Mouse (Mus musculus): ENCODE measurements at regions not wholly inside any gene's neighbourhood (a gene's known extent, or its start where the extent isn't known, plus 50 kb on each side); places are given as distances from the start of the nearest gene placed in this dataset.

GRCm38 (mm10) chr15:62712060-62712542 lies 1132.9 kb downstream of the Gsdmc2 start:
- H3K27me3 ChIP-seq (replicated peaks): no peaks in the 10 kb centered on the region
- H3K4me3 ChIP-seq (replicated peaks in 1 of 3; ENCODE audit: low read depth in 2 of 3, low read length in 2 of 3, poor library complexity in 1 of 3): no peak overlapping the region
- dilution Hi-C loops (cut with MboI; ENCODE audit: extremely low pct_ligation_motif_present, extremely low pct_unique_long_range_greater_than_20kb, low sequenced_read_pairs): no loop called here
- H3K27ac ChIP-seq (ENCODE audit: insufficient read depth, low read depth): no peak overlapping the region
- H3K4me1 ChIP-seq (ENCODE audit: control insufficient read depth in 1 of 2, insufficient read depth in 2 of 2): no peaks in the 10 kb centered on the region
- in situ Hi-C loops (cut with MboI; ENCODE audit: low pct_ligation_motif_present, low pct_unique_long_range_greater_than_20kb, low sequenced_read_pairs): loop anchor here (10.0 kb wide), 1 partner anchor 57 kb away; no protein-coding TSS in a partner anchor
- no peak overlapping the region for H3K4me2 ChIP-seq (ENCODE audit: insufficient read depth, low read depth, poor library complexity, severe bottlenecking)
- no peaks in the 10 kb centered on the region for H3K36me3 ChIP-seq (replicated peaks in 1 of 2; ENCODE audit: control insufficient read depth in 1 of 2, insufficient read depth in 1 of 2, low read length in 1 of 2)
- H3K79me2 ChIP-seq (replicated peaks; ENCODE audit: control insufficient read depth, extremely low read depth, insufficient read depth, poor library complexity, severe bottlenecking): no peaks in the 10 kb centered on the region
- TF ChIP-seq MAFK (IDR thresholded peaks at IDR 0.05; ENCODE audit: insufficient replicate concordance, low read length): peak; percentile 88
- no peak for TF ChIP-seq UBTF (IDR thresholded peaks at IDR 0.05; ENCODE audit: low read depth, low read length)
- no peak overlapping the region for H3K9ac ChIP-seq (ENCODE audit: insufficient read depth, low read depth)
- no peaks in the 10 kb centered on the region for H3K9me3 ChIP-seq (replicated peaks; ENCODE audit: low read length)
- no peak for DNase-seq (ENCODE audit: extremely low read depth)

DNA sequence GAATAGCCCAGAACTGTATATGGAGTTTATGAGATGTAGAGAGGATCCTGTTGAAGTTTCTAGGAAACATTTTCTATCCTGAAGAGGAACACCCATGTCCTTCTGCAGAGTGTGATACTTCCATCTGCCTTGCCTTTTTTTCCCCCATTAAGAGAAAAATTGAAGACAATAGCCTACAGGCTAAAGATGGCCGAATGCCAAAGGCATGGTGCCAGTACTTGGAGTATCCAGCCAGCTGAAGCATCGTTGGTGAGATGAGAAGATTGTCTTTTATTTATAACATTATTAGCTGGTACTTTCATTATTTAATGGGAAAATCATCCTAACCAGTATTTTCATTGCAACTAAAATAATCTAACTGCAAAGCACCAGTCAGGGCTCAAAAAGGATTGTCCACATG lies 1135.4 kb downstream of the Gsdmc2 start:
- Histone ChIP-seq H3K79me2 (replicated peaks; ENCODE audit: control insufficient read depth, extremely low read depth, insufficient read depth, poor library complexity, severe bottlenecking) (no peaks in the 10 kb centered on the region), H3K27ac (ENCODE audit: insufficient read depth, low read depth) (no peak overlapping the region), H3K36me3 (replicated peaks in 1 of 2; ENCODE audit: control insufficient read depth in 1 of 2, insufficient read depth in 1 of 2, low read length in 1 of 2) (no peaks in the 10 kb centered on the region), H3K9ac (ENCODE audit: insufficient read depth, low read depth) (no peak overlapping the region), H3K9me3 (replicated peaks; ENCODE audit: low read length) (no peaks in the 10 kb centered on the region), H3K27me3 (replicated peaks) (no peaks in the 10 kb centered on the region), H3K4me2 (ENCODE audit: insufficient read depth, low read depth, poor library complexity, severe bottlenecking) (no peak overlapping the region), H3K4me3 (replicated peaks in 1 of 3; ENCODE audit: low read depth in 2 of 3, low read length in 2 of 3, poor library complexity in 1 of 3) (no peak overlapping the region), H3K4me1 (ENCODE audit: control insufficient read depth in 1 of 2, insufficient read depth in 2 of 2) (no peaks in the 10 kb centered on the region)
- in situ Hi-C loops (cut with MboI; ENCODE audit: low pct_ligation_motif_present, low pct_unique_long_range_greater_than_20kb, low sequenced_read_pairs) (loop anchor here (5.0 kb wide), 1 partner anchor 787 kb away; no protein-coding TSS in a partner anchor), dilution Hi-C loops (cut with MboI; ENCODE audit: extremely low pct_ligation_motif_present, extremely low pct_unique_long_range_greater_than_20kb, low sequenced_read_pairs) (no loop called here)
- DNase-seq (ENCODE audit: extremely low read depth): no peak
- TF ChIP-seq POLR2A (IDR thresholded peaks at IDR 0.05; ENCODE audit: low read depth, low read length) (no peak), NRF1 (IDR thresholded peaks at IDR 0.05; ENCODE audit: low read depth, low read length) (no peak), HCFC1 (IDR thresholded peaks at IDR 0.05; ENCODE audit: low read depth, low read length) (no peak), JUN (IDR thresholded peaks at IDR 0.05; ENCODE audit: insufficient read depth, low read depth, low read length) (no peak), MXI1 (IDR thresholded peaks at IDR 0.05; ENCODE audit: low read depth, low read length) (no peak), E2F4 (IDR thresholded peaks at IDR 0.05; ENCODE audit: insufficient replicate concordance, low read depth, low read length) (no peak), CTCF (conservative IDR thresholded peaks at IDR 0.05 in 1 of 2, IDR thresholded peaks at IDR 0.05 in 1 of 2; ENCODE audit: low read depth in 2 of 2, low read length in 2 of 2) (no peak), IRF4 (IDR thresholded peaks at IDR 0.05; ENCODE audit: low read depth, low read length) (no peak), MAX (IDR thresholded peaks at IDR 0.05; ENCODE audit: low read length) (no peak), SIN3A (IDR thresholded peaks at IDR 0.05; ENCODE audit: low read length) (no peak)

GRCm38 (mm10) chr15:62698559-62698958 lies 1146.4 kb downstream of the Gsdmc2 start:
- in situ Hi-C loops (cut with MboI; ENCODE audit: low pct_ligation_motif_present, low pct_unique_long_range_greater_than_20kb, low sequenced_read_pairs) (no loop called here), dilution Hi-C loops (cut with MboI; ENCODE audit: extremely low pct_ligation_motif_present, extremely low pct_unique_long_range_greater_than_20kb, low sequenced_read_pairs) (no loop called here)
- Histone ChIP-seq H3K4me2 (ENCODE audit: insufficient read depth, low read depth, poor library complexity, severe bottlenecking) (no peak overlapping the region), H3K4me1 (ENCODE audit: control insufficient read depth in 1 of 2, insufficient read depth in 2 of 2) (peaks cover 3 to 19% of the 10 kb centered on the region in 2 experiments; a peak in 3 of 4 replicates), H3K79me2 (replicated peaks; ENCODE audit: control insufficient read depth, extremely low read depth, insufficient read depth, poor library complexity, severe bottlenecking) (no peaks in the 10 kb centered on the region), H3K36me3 (replicated peaks in 1 of 2; ENCODE audit: control insufficient read depth in 1 of 2, insufficient read depth in 1 of 2, low read length in 1 of 2) (no peaks in the 10 kb centered on the region), H3K27ac (ENCODE audit: insufficient read depth, low read depth) (no peak overlapping the region), H3K4me3 (replicated peaks in 1 of 3; ENCODE audit: low read depth in 2 of 3, low read length in 2 of 3, poor library complexity in 1 of 3) (no peak overlapping the region), H3K9me3 (replicated peaks; ENCODE audit: low read length) (no peaks in the 10 kb centered on the region), H3K9ac (ENCODE audit: insufficient read depth, low read depth) (no peak overlapping the region), H3K27me3 (replicated peaks) (no peaks in the 10 kb centered on the region)
- peak; percentile 37 for DNase-seq (ENCODE audit: extremely low read depth)
- no peak for TF ChIP-seq JUND (conservative IDR thresholded peaks at IDR 0.05; ENCODE audit: low read depth, low read length)
- TF ChIP-seq MAX (IDR thresholded peaks at IDR 0.05; ENCODE audit: low read length): no peak
- TF ChIP-seq POLR2A (IDR thresholded peaks at IDR 0.05; ENCODE audit: low read depth, low read length): no peak
- TF ChIP-seq ZKSCAN1 (IDR thresholded peaks at IDR 0.05; ENCODE audit: borderline replicate concordance, low read depth, low read length): no peak
- TF ChIP-seq MAZ (IDR thresholded peaks at IDR 0.05; ENCODE audit: low read depth, low read length): no peak
- no peak for TF ChIP-seq NRF1 (IDR thresholded peaks at IDR 0.05; ENCODE audit: low read depth, low read length)
- TF ChIP-seq ZC3H11A (IDR thresholded peaks at IDR 0.05; ENCODE audit: low read depth, low read length): no peak
- TF ChIP-seq USF2 (conservative IDR thresholded peaks at IDR 0.05; ENCODE audit: low read depth, low read length): no peak
- no peak for TF ChIP-seq IRF4 (IDR thresholded peaks at IDR 0.05; ENCODE audit: low read depth, low read length)
- TF ChIP-seq MAFK (IDR thresholded peaks at IDR 0.05; ENCODE audit: insufficient replicate concordance, low read length): no peak
